Mouse (Mus musculus) lung, postnatal 14 days (tissue): ENCODE results near the gene Ephb6.

ENCODE experiments used
- DNase-seq: peaks from one replicate; pipeline ENCODE4 v3.0.0; 2021

The Ephb6 gene

GRCm38 (mm10) chr6:41628180-41628579 lies 22.9 kb downstream of the Ephb6 start:
- DNase-seq: no peak

DNA sequence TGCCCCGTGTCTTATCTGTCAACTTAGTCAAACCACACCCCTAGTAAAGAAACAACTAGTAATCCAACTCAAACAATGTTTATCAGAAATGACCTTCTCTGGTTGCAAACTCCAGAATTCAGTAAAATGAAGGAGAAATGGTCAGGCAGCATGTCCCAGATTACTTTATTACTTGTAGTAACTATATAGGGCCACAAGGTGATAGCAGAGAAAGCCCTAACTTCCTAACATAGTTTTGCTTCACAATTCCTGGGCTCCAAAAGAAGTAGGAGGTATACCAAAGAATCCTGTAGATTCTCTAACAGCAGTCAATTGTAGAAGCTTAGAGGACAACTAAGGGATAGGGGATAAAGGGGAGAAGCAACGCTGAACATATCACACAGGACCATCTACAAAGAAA lies 25.5 kb downstream of the Ephb6 start:
- no peak for DNase-seq

- DNase-seq: no peak
Observed at GRCm38 (mm10) chr6:41631549-41631948, 26.3 kb downstream of the Ephb6 start.

GRCm38 (mm10) chr6:41635211-41635610 lies 29.9 kb downstream of the Ephb6 start:
- no peak for DNase-seq

DNA sequence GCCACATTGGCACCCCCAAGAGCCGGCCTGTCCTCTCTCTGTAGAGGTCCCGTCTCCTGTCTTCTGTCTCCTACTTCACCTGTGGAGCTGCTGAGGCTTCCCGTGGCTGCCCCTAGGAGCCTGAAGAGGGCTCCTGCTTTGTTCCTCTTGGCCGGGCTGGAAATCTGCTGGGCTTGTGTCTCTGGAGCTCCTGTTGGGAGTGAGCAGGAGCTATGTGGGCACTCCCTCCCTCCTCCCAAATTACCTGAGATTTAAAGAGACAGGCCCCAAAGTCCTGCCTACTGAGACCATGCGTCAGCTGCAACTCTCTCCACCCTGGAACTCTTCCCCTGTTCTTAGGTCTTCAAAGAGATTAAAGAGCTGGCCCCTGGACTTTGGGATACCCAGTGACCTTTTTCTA lies 30.9 kb downstream of the Ephb6 start, which contains the start of gene Trpv6:
Trpv6 (minus strand) TSS at position 228 of the 400 bp plus-strand sequence.
- peak; percentile 21 for DNase-seq

DNA sequence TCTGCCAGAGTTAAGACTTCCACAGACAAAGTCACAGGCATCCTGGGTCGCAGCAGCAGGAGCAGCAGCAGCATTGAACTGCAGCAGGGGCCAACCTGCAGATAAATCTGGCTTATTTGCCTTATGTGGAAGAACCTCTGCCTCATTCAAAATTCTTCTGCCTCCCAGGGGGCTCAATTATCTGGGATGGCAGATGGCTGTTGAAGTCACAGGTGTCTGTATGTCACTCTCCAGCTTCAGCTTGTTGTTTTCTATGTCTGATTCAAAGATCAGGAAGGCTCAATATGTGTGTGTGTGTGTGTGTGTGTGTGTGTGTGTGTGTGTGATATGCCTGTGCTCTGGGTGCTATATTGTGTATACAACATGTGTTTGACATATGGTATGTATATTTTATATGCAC lies 32.1 kb downstream of the Ephb6 start:
- DNase-seq: no peak

DNA sequence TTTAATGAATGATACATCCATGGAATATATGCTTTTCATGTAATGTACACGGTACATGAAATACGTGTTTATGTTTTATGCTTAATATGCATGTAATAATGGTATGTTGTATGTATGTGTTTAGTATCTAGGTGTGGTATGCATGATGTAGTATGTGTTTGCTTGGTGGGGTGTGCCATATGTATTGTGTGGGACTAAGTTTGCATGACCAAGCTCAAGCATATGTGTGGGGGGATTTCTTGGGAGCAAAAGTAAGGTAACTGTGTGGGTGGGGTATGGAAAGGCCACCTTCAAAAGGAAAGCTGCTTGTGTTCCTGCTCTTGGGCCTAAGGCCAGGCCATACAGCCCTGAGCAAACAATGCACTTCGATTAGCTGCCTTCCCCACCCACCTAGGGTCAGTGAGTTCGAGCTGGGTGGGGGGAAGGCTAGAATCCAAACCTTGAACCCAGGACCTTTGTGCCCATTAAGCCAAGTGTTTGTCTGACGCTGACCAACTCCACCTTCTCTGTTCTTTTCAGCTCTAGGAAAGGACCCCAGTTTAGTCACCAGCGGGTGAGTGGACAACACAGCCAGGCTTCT lies 32.7 kb downstream of the Ephb6 start:
- no peak for DNase-seq

DNA sequence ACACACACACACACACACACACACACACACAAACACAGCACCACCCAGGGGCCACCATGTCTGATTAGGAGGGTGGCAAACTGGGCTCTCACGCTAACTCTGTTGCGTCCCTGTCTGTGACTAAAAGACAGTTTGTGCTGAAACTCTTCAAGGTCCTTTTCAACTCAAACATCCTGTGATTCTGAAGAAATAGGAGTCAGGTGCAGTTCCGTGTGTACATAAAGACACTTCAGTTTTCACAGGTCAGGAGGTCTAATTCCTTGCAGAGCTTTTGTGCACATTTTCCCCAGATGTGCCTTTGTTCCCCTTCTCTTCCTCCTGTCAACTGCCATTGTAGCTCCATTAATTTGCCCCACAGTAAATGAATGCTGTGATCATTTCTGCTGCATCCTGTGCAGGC lies 35.2 kb downstream of the Ephb6 start:
- DNase-seq: no peak

DNA sequence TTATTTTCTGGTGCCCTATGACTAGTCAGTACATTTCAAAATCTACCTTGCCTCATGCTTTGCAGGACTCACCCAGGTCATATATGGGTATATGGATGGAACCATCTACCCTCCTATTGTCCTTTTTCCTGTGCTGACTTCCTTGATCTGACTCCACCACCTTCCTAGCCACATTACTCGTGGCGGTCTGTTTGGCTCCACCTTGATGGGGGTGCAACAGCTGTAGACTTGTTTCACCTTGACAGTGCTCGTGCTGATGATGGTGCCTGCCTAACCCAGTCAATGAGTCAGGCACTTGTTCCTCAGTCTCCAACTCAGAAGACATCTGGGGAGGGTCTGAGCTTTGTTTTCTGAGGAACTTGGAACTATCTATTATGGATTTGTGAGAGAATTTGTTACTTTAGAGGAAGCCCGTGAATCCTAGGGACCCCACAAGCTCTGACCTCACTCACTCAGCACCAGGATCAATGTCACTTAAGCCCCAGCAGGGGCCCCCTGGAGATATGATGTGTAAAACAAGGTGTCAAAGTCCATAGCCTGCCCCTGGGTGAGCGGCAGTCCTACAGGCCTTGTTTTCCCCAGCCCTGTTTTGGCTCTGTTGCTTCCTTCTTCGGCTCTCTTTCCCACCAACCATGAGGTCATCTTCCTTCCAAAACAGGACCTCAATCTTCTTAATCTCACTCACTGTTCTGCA lies 36.0 kb downstream of the Ephb6 start:
- no peak for DNase-seq

GRCm38 (mm10) chr6:41642765-41643164 lies 37.5 kb downstream of the Ephb6 start:
- no peak for DNase-seq

- peak; percentile 30 for DNase-seq
Observed at GRCm38 (mm10) chr6:41643227-41643626, 37.9 kb downstream of the Ephb6 start.

DNA sequence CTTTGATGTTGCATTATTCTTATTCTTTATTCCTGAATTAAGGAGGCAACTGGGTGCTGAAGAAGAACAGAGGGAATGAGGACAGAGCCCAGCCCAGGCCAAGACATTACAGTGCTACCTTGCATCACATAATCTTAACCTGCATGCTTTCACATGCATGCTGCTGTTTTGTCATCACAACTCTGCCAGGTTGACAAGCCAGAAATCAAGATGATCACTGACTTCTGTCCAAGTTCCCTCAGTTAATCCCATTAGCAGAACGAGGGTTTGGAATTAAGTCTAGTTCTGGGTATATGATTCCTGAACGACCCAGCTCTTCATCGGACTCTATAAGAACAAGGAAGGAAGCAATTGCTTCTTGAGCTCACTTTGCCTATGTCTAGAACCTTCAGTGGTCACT lies 40.9 kb downstream of the Ephb6 start:
- DNase-seq: no peak

- DNase-seq: no peak
Observed at GRCm38 (mm10) chr6:41646672-41647071, 41.4 kb downstream of the Ephb6 start.

DNA sequence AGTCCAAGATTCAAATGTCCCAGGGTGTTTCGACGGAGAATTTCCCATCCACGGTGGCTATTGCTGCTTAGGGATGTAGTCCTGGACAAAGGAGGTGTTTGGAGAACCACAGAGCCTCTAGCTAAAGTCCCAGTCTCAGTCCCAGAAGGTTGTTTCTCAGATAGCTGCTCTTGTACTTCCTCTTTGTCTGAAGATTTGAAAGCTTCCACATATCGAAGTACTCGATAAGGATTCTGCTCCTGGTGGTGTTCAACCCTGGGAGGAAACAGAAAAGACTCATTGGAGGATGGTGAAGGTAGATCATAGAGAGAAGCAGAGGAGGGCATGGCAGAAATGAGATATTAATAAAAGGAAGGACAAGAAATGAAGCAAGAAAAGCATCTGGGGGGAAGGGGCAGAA lies 47.9 kb downstream of the Ephb6 start:
- no peak for DNase-seq

DNA sequence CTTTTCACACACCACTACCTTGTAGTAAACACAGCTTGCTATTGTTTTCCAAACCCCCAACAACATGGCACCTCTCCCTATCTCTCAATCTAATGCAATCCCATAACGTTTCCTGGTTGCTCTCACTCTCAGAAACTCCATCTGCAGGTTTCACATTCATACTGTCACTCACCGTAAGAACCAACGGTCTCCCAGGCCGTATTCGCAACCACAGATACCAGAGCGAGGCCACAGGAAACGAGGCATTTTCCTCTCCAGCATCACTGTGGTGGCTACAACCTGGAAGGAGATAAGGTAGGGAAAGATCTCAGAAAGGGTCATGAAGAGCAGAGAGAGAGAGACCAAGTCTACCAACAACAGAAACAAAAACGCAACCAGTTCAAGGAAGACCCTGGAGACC lies 49.4 kb downstream of the Ephb6 start:
- no peak for DNase-seq

DNA sequence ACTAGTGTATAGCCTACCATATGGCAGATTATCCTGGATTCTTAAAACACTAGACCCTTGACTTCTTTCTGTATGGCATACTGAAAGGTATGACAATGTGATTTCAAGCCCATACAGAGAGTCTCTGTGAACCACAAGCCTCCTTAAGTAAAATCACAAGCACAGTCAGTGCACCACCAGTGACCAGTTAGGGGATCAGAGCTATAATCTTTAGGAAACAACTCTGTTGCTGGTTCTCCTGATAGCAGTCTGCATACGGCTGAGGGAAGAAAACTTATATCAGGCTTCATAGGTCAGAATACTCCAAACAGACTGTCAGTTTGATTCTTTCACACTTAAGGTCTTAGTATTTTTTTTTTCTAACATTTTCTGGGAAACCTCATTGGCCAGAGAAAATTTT lies 53.2 kb downstream of the Ephb6 start:
- DNase-seq: no peak

DNA sequence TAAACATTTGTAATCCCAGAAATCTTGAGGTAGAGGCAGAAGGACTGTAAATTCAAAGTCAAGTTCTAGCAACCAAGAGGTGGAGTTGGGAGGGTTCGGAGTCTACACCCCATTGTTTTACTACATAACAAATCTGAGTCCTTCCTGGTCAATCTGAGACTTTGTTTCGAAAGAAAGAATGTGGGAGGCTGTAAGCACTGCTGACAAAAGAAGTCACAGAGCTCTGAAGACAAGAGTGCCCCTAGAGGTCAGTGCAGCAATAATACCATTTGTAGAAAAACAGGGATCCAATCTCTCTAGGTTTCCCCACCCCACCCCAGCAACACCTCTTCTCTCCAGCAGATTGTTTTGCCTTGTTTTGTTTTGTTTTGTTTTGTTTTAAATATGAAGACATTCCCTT lies 57.0 kb downstream of the Ephb6 start:
- peak; percentile 20 for DNase-seq
